Mouse (Mus musculus) B cell, adult 62 days (primary cell): Measurements from ENCODE around the gene Trpc4ap. TPM values are rescaled to one million over a fixed set of nuclear protein-coding genes. Genes with fewer than 3 reads are reported as not detected.

Experiments
- total RNA-seq: library from RNA; stranded (reverse); gene quantifications from 4 replicates; pipeline ENCODE4 v1.2.4, GENCODE M21; 2023

The Trpc4ap gene
- total RNA-seq = 156 to 174 TPM (median 165 TPM) in 4 replicates

GRCm38 (mm10) chr2:155691723-155692493, at the start of gene Trpc4ap:
Gene Trpc4ap (minus strand): TSS chr2:155692384.

GRCm38 (mm10) chr2:155735766-155736165, 43.6 kb upstream of the Trpc4ap start, which contains the start of gene Gm17581:
Gene Gm17581 (minus strand): TSS chr2:155735866.

GRCm38 (mm10) chr2:155729158-155729645, 37.0 kb upstream of the Trpc4ap start, which contains the start of gene Edem2:
Gene Edem2 (minus strand): TSS chr2:155729475.

GRCm38 (mm10) chr2:155610978-155611377, 81.2 kb downstream of the Trpc4ap start, which contains the start of gene Myh7b:
Gene Myh7b (plus strand): TSS chr2:155611212.

GRCm38 (mm10) chr2:155592137-155592853, 99.9 kb downstream of the Trpc4ap start, which contains the start of gene Gss:
Gene Gss (minus strand): TSS chr2:155592810.

Other genes with a start within 250 kb of the Trpc4ap start
- gene Ncoa6, start 218.5 kb downstream of the Trpc4ap start, total RNA-seq = 61.3 to 72.0 TPM (median 68.3 TPM) in 4 replicates
- 2.6 to 6.0 TPM (median 4.2 TPM) in 4 replicates for gene Acss2, start 174.4 kb downstream of the Trpc4ap start, total RNA-seq
- 0.46 TPM in 1 of 4 replicates, not detected in the others for gene Ggt7, start 174.1 kb downstream of the Trpc4ap start, total RNA-seq
- 11.1 to 14.3 TPM (median 12.5 TPM) in 4 replicates for gene Gss, start 99.6 kb downstream of the Trpc4ap start, total RNA-seq
- not detected in 4 replicates for gene Myh7b, start 81.2 kb downstream of the Trpc4ap start, total RNA-seq
- 30.0 to 35.9 TPM (median 32.6 TPM) in 4 replicates for gene Edem2, start 37.1 kb upstream of the Trpc4ap start, total RNA-seq
- not detected in 4 replicates for gene Gm17581, start 43.5 kb upstream of the Trpc4ap start, total RNA-seq
- gene Procr, start 58.7 kb upstream of the Trpc4ap start, total RNA-seq = not detected in 4 replicates
- gene Mmp24, start 83.0 kb upstream of the Trpc4ap start, total RNA-seq = not detected in 4 replicates
- gene BC029722, start 127.0 kb upstream of the Trpc4ap start, total RNA-seq = 25.4 to 31.1 TPM (median 27.5 TPM) in 4 replicates
- gene Eif6, start 134.5 kb upstream of the Trpc4ap start, total RNA-seq = 64.2 to 99.8 TPM (median 92.5 TPM) in 4 replicates
- gene Fam83c, start 142.5 kb upstream of the Trpc4ap start, total RNA-seq = 0.18 TPM in 1 of 4 replicates, not detected in the others
- gene Uqcc1, start 237.9 kb upstream of the Trpc4ap start, total RNA-seq = 32.0 to 42.2 TPM (median 34.6 TPM) in 4 replicates
- not detected in 4 replicates for gene Gm15557, start 248.3 kb upstream of the Trpc4ap start, total RNA-seq